Mouse (Mus musculus) left cerebral cortex, postnatal 36 days (tissue): ENCODE measurements around the gene Spire2. TPM values are rescaled to one million over a fixed set of nuclear protein-coding genes. Genes with fewer than 3 reads are reported as not detected.

Source experiments
- DNase-seq, 2 experiments: peaks; one replicate each; pipeline ENCODE4 v3.0.0; 2021 to 2022; ENCODE audit warnings: low spot score in 2 of 2, mixed read lengths in 1 of 2
- intact Hi-C: fragments of 180-260 bp; cut with DNase I; formaldehyde crosslinking; loops from one replicate; pipeline ENCODE4 v1.15.1; 2025
- total RNA-seq, 2 experiments: library from RNA; stranded (reverse); gene quantifications; 2 replicates each; pipeline ENCODE4 v1.2.3; 2021

Spire2 gene
- total RNA-seq, 2 experiments from 2014 or later, result 14.8 to 18.2 TPM

- intact Hi-C loops, result no loop called here
- DNase-seq, result no peak
Measured at GRCm38 (mm10) chr8:123331810-123332209, 703 bp upstream of the Spire2 start.

GRCm38 (mm10) chr8:123333091-123333587 lies 626 bp downstream of the Spire2 start:
- peak; percentile 16 to 22 for DNase-seq
- intact Hi-C loops, result no loop called here

GRCm38 (mm10) chr8:123333864-123334263 lies 1.4 kb downstream of the Spire2 start:
- DNase-seq, result peak in 1 of 2 experiments; percentile 21
- intact Hi-C loops, result no loop called here

GRCm38 (mm10) chr8:123334467-123334866 lies 2.0 kb downstream of the Spire2 start:
- intact Hi-C loops, result no loop called here
- no peak for DNase-seq

GRCm38 (mm10) chr8:123337475-123337874 lies 5.0 kb downstream of the Spire2 start:
- DNase-seq, result no peak
- intact Hi-C loops, result no loop called here

- intact Hi-C loops, result no loop called here
Measured at GRCm38 (mm10) chr8:123340071-123340470, 7.6 kb downstream of the Spire2 start.

GRCm38 (mm10) chr8:123341040-123342015 lies 8.8 kb downstream of the Spire2 start:
- no peak for DNase-seq
- intact Hi-C loops, result no loop called here

More at GRCm38 (mm10) chr8:123340071-123340470, 7.6 kb downstream of the Spire2 start:
- DNase-seq, result no peak

GRCm38 (mm10) chr8:123342253-123342652 lies 9.7 kb downstream of the Spire2 start:
- intact Hi-C loops, result no loop called here
- peak in 1 of 2 experiments; percentile 21 for DNase-seq

GRCm38 (mm10) chr8:123342911-123343310 lies 10.4 kb downstream of the Spire2 start:
- intact Hi-C loops, result no loop called here
- no peak for DNase-seq

- no peak for DNase-seq
- intact Hi-C loops, result no loop called here
Measured at GRCm38 (mm10) chr8:123343422-123343821, 10.9 kb downstream of the Spire2 start.

- DNase-seq, result no peak
- intact Hi-C loops, result no loop called here
Measured at GRCm38 (mm10) chr8:123345135-123345534, 12.6 kb downstream of the Spire2 start.

GRCm38 (mm10) chr8:123345856-123346255 lies 13.3 kb downstream of the Spire2 start:
- intact Hi-C loops, result no loop called here
- DNase-seq, result no peak

- intact Hi-C loops, result no loop called here
- DNase-seq, result no peak
Measured at GRCm38 (mm10) chr8:123347293-123347692, 14.8 kb downstream of the Spire2 start.

- DNase-seq, result no peak
- intact Hi-C loops, result no loop called here
Measured at GRCm38 (mm10) chr8:123348237-123348843, 15.8 kb downstream of the Spire2 start.

- no peak for DNase-seq
- intact Hi-C loops, result no loop called here
Measured at GRCm38 (mm10) chr8:123349073-123349472, 16.6 kb downstream of the Spire2 start.

GRCm38 (mm10) chr8:123352118-123352517 lies 19.6 kb downstream of the Spire2 start:
- DNase-seq, result no peak
- intact Hi-C loops, result loop anchor here (2.0 kb wide), 1 partner anchor 33 kb away; the partner anchor contains the start of gene Fanca

- no peak for DNase-seq
- intact Hi-C loops, result loop anchor here (2.0 kb wide), 1 partner anchor 34 kb away; the partner anchor contains the start of gene Fanca
Measured at GRCm38 (mm10) chr8:123352786-123353185, 20.3 kb downstream of the Spire2 start.

GRCm38 (mm10) chr8:123353216-123353615 lies 20.7 kb downstream of the Spire2 start:
- no peak for DNase-seq
- intact Hi-C loops, result loop anchor here (2.0 kb wide), 1 partner anchor 34 kb away; the partner anchor contains the start of gene Fanca

GRCm38 (mm10) chr8:123361082-123361739 lies 28.7 kb downstream of the Spire2 start:
- intact Hi-C loops, result loop anchor here (2.0 kb wide), 1 partner anchor 40 kb away; no protein-coding TSS in a partner anchor
- peak; percentile 74 to 85 for DNase-seq
